Mouse (Mus musculus) cortical plate, adult 2 months (tissue): ENCODE results near the gene Bmpr1a.

Source experiments
- CTCF ChIP-seq: fragments of 200-500 bp; IDR thresholded peaks from 2 replicates; pipeline ENCODE4 v1.5.1; 2011; ENCODE audit warnings: mild to moderate bottlenecking, control low read depth, low read length; ENCODE audit not compliant: insufficient read depth; ENCODE audit errors: extremely low read depth
- POLR2A ChIP-seq: fragments of 200-500 bp; IDR thresholded peaks from 2 replicates; pipeline ENCODE4 v1.6.1; 2011; ENCODE audit warnings: mild to moderate bottlenecking, low read length, control low read depth; ENCODE audit not compliant: insufficient read depth; ENCODE audit errors: extremely low read depth

DNA sequence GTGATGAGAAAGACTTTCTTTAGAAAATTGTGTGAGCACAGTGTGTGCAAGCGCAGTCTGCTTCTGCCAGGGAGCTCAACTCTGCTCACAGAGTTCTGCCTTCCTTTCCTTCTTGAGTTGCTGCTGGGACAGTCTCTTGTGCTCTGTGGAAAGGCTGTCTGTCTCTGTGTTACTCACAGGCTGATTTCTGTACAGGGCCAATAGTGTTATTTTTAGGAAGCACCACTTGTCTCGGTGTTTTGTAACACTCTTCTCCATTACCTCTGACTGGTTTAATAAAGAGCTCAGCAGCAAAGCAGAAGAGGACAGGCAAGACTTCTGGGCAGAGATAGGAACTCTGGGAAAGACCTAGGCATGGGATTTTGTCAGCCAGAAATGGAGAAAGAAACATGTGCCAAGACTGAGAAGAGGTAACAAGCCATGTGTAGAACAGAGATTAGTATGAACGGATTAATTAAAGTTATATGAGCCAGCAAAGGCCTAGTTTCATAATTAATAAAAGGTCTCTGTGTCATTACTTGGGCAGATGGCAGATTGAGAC lies 62.5 kb downstream of the Bmpr1a start:
- TF ChIP-seq POLR2A = no peak
- no peak for TF ChIP-seq CTCF
